Mouse (Mus musculus) CD8-positive naive resting alpha-beta T cell, adult 2 months (primary cell): ENCODE measurements around the gene Vps72.

Source experiments
- DNase-seq, 2 experiments: peaks; one replicate each; pipeline ENCODE4 v3.0.0; 2022; ENCODE audit warnings: low read depth in 2 of 2, low spot score in 2 of 2

Vps72 gene

GRCm38 (mm10) chr3:95163419-95164255 is 52.8 kb downstream of the Vps72 start:
- no peak for DNase-seq

GRCm38 (mm10) chr3:95164256-95164550 is 53.4 kb downstream of the Vps72 start:
- DNase-seq = no peak

- DNase-seq = no peak
Observed at GRCm38 (mm10) chr3:95164840-95165239, 54.0 kb downstream of the Vps72 start.

GRCm38 (mm10) chr3:95169996-95170395 is 59.2 kb downstream of the Vps72 start:
- DNase-seq = no peak

- no peak for DNase-seq
Observed at GRCm38 (mm10) chr3:95171105-95171504, 60.3 kb downstream of the Vps72 start.
